Mouse (Mus musculus) cortical plate, adult 2 months (tissue): ENCODE data around the gene Trim14. TPM values are rescaled to one million over a fixed set of nuclear protein-coding genes. Genes with fewer than 3 reads are reported as not detected.

Experiments used
- H3K27ac ChIP-seq: fragments of 200-500 bp; 2 replicates; pipeline ENCODE4 v1.5.1; 2012; ENCODE audit warnings: low read length, control low read depth, inconsistent platforms; ENCODE audit not compliant: insufficient read depth
- H3K4me1 ChIP-seq: fragments of 200-500 bp; 2 replicates; pipeline ENCODE4 v1.6.1; 2011; ENCODE audit warnings: low read length; ENCODE audit not compliant: control insufficient read depth, insufficient read depth
- H3K4me3 ChIP-seq: fragments of 200-500 bp; 2 replicates; pipeline ENCODE4 v1.5.1; 2011; ENCODE audit warnings: mild to moderate bottlenecking, low read length, control low read depth; ENCODE audit not compliant: insufficient read depth
- CTCF ChIP-seq: fragments of 200-500 bp; IDR thresholded peaks from 2 replicates; pipeline ENCODE4 v1.5.1; 2011; ENCODE audit warnings: mild to moderate bottlenecking, control low read depth, low read length; ENCODE audit not compliant: insufficient read depth; ENCODE audit errors: extremely low read depth
- POLR2A ChIP-seq: fragments of 200-500 bp; IDR thresholded peaks from 2 replicates; pipeline ENCODE4 v1.6.1; 2011; ENCODE audit warnings: mild to moderate bottlenecking, low read length, control low read depth; ENCODE audit not compliant: insufficient read depth; ENCODE audit errors: extremely low read depth
- polyA plus RNA-seq: library from polyadenylated mRNA; depleted of rRNA; stranded (reverse); fragments of >200 nt; gene quantifications from 2 replicates; pipeline ENCODE4 v1.2.3, GENCODE M21; 2012

Gene Trim14
- polyA plus RNA-seq, 1 experiment, result 1.0 TPM

DNA sequence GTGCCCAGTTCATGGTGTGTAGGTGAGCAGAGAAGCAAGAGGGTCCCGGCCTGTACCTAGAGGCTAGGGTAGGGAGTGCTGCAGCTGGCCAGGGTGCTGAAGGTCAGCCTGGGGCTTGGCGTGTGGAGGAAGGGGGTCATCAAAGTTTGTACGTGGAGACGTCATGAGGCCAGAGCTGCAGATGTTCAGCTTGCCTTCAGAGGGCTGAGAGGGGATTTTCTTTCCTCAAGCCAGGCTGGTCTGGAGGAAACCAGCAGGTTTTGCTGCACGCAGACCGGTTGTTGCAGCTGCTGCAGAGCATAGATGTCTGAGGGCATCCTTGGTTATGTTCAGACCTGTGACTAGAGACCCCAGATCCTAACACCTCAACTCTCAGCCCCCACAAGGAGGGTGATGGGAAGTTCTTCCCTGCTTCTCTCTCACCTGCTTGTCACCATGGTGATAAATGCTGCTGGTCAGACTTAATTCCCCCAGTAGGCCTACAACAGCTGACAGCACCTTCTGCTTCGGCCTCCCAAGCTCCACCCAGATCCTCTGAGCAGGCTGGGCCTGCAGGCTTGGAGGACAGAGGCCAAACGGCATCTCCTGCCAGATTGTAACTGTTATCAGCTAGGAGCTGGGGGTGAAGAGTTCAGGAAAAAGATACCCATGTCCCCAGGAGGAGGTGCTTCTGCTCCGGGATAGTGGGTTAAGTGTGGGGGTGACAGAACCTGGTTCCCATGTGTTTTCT, 38.2 kb upstream of the Trim14 start:
- Histone ChIP-seq H3K4me1 (no peaks in the 10 kb centered on the region), H3K4me3 (no peak overlapping the region), H3K27ac (no peak overlapping the region)
- TF ChIP-seq POLR2A (no peak), CTCF (no peak)

GRCm38 (mm10) chr4:46572616-46573015, 36.7 kb upstream of the Trim14 start:
- H3K4me1 ChIP-seq, result no peaks in the 10 kb centered on the region
- no peak overlapping the region for H3K27ac ChIP-seq
- TF ChIP-seq POLR2A, result no peak
- TF ChIP-seq CTCF, result no peak
- H3K4me3 ChIP-seq, result no peak overlapping the region

DNA sequence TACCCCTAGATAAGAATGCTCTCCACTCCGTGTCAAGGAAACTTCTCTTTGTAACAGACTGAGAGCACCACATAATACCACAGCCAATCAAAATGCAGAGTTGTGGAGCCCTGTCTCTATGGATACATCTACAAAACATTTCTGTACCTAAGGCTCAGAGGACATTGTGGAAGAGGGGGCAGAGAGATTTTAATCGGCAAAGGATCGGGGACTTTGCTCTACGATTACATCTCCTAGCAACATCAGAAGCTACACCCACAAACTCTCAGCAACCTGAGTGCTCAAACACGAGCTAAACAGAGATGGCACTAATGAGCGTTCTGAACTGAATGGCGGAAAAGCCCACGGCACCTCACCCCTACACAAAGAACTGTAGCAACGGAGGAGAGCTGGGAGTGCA, 35.8 kb upstream of the Trim14 start:
- H3K4me3 ChIP-seq, result no peak overlapping the region
- H3K27ac ChIP-seq, result no peak overlapping the region

GRCm38 (mm10) chr4:46569671-46570070, 33.7 kb upstream of the Trim14 start:
- no peak overlapping the region for H3K4me3 ChIP-seq
- TF ChIP-seq CTCF, result no peak
- TF ChIP-seq POLR2A, result no peak
- H3K27ac ChIP-seq, result no peak overlapping the region
- H3K4me1 ChIP-seq, result no peaks in the 10 kb centered on the region

More for the DNA sequence above, 35.8 kb upstream of the Trim14 start:
- H3K4me1 ChIP-seq, result no peaks in the 10 kb centered on the region
- TF ChIP-seq POLR2A, result no peak
- no peak for TF ChIP-seq CTCF

DNA sequence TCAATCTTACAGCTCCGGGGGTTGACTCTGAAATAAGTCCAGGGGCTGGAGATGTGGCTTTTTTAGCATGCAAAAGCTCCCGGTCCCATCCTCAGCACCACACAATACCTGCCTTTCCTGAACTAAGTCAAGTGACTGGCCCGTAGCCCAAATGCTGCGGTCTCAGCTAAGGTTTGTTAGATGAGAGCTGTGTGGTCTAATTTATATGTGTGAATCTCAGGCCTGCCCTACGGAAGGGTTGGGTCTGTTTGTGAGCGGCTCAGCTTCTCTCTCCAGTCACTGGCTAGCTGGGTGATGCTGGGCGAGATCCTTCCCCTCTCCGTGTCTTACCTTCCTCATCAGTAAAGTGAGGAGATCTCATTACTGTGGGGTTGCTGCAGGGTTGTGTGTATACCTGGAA, 32.2 kb upstream of the Trim14 start:
- TF ChIP-seq CTCF, result no peak
- no peak for TF ChIP-seq POLR2A
- H3K4me1 ChIP-seq, result no peaks in the 10 kb centered on the region
- no peak overlapping the region for H3K27ac ChIP-seq
- no peak overlapping the region for H3K4me3 ChIP-seq

DNA sequence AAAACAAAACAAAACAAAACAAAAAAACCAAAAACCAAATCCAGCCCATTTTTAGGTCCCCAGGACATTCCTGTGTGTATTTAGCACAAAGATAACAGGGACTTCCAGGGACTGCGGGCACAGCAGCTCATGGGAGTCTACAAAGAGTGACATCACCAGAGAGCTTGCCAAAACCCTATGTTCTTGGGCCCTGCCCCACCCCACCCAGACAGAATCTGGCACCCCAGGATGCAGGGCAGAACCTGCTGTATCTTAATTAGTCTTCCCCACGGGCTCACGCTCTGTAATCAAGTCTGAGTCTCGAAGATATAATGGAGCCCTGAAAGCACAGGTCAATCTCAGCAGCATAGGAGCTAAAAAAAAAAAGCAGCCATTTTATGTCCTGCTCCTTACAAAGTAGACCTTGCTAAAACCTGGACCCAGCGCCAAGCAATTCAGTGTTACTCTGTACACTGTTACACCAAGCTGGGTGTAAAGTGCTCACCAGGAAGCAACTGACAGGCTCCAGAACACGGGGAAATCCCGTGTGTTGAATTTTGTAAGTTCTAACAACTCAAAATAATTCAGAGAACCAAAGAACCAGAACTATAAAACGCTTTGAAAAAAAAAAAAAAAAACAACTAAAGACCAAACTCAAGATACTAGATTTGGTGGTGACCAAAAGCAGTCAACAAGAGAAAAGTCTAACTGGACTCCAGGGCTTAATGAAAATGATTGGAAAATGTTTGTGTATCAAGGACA, 31.2 kb upstream of the Trim14 start:
- Histone ChIP-seq H3K4me3 (no peak overlapping the region), H3K27ac (no peak overlapping the region), H3K4me1 (no peaks in the 10 kb centered on the region)
- no peak for TF ChIP-seq POLR2A
- no peak for TF ChIP-seq CTCF

GRCm38 (mm10) chr4:46565393-46565955, 29.5 kb upstream of the Trim14 start:
- no peak overlapping the region for H3K4me3 ChIP-seq
- no peak for TF ChIP-seq POLR2A
- TF ChIP-seq CTCF, result no peak
- H3K4me1 ChIP-seq, result no peaks in the 10 kb centered on the region
- no peak overlapping the region for H3K27ac ChIP-seq

DNA sequence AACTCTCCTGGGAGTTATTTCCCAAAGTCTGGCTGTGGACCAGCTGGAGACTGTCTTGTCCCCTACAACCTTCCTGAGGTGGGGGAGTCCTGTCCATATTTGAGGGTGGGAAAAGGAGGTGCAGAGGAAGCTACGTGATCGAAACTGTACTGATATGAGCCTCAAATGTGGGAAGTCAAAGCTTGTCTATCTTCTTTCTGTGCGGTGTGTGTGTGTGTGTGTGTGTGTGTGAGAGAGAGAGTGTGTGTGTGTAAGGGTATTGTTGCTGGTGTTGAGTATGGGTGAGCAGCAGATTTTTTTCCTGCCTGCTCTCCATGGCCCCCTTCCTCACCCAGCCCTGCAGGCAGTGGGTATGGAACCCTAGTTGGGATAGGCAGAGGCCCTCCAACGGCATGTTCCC, 28.3 kb upstream of the Trim14 start:
- TF ChIP-seq CTCF (no peak), POLR2A (no peak)
- Histone ChIP-seq H3K27ac (no peak overlapping the region), H3K4me3 (no peak overlapping the region), H3K4me1 (no peaks in the 10 kb centered on the region)

DNA sequence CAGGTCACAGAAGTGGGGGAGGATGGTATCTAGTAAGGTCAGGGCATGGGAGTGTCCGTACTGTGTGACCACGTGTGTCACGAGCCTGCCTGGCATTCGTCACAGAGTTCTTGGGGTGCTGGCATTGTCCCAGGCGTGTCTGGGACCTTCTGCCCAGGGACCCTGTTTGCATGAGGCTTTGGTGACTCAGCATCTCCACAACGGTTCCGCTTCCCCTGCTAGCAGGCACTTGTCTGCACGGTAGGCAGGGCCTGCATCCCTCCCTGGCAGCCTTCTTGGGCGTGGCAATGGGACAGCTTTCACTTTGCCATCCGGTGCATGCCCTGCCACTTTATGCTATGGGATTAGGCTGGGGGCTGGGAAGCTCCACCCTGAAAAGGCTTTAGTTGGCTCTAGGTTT, 27.9 kb upstream of the Trim14 start:
- no peak overlapping the region for H3K4me3 ChIP-seq
- TF ChIP-seq CTCF (no peak), POLR2A (no peak)
- no peaks in the 10 kb centered on the region for H3K4me1 ChIP-seq

GRCm38 (mm10) chr4:46562841-46563240, 26.9 kb upstream of the Trim14 start:
- H3K4me1 ChIP-seq, result no peaks in the 10 kb centered on the region
- TF ChIP-seq CTCF, result no peak
- TF ChIP-seq POLR2A, result no peak
- no peak overlapping the region for H3K27ac ChIP-seq
- H3K4me3 ChIP-seq, result no peak overlapping the region

More for the DNA sequence above, 27.9 kb upstream of the Trim14 start:
- no peak overlapping the region for H3K27ac ChIP-seq

DNA sequence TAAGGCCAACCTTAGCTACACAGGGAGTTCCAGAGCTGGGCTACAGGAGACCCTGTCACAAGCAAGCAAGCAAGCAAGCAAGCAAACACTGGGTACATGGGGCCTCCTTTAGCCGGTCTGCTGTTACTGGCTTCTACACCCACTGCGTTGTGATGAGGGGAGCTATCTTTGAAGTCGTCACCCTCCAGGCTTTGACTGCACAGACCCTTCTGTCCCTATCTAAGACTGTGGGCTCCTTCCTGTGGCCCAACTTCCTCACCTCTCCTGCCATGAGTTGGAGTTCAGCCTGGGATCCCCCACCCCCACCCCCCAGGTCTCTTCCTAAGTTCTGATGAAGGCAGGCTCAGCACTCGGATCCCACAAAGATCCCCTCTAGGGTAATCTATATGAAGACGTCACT, 26.1 kb upstream of the Trim14 start:
- Histone ChIP-seq H3K27ac (no peak overlapping the region), H3K4me3 (no peak overlapping the region), H3K4me1 (no peaks in the 10 kb centered on the region)
- no peak for TF ChIP-seq CTCF
- TF ChIP-seq POLR2A, result no peak
